Mouse (Mus musculus) B cell, adult 2 months (primary cell): ENCODE results near the gene Gpr107.

Experiments used
- DNase-seq, 2 experiments: peaks; one replicate each; pipeline ENCODE4 v3.0.0; 2022

Gene Gpr107

DNA sequence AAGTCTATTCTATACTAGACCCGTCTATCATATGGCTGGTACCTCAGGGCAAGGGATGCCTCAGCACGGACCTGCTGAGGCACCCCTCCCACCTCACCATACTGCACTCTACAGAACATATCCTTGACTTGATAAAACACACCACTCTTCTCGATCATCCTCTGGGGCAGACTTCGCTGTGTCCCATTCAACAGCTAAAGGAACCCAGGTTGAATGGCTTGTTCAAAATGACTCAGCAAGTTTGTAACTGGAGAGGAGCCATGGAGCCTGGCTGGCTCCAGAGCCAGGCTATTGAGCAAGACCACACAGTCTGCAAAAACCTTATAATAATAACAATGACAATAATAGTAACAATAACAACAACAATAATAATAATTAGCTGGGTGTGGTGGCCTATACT, 24.2 kb upstream of the Gpr107 start:
- no peak for DNase-seq

DNA sequence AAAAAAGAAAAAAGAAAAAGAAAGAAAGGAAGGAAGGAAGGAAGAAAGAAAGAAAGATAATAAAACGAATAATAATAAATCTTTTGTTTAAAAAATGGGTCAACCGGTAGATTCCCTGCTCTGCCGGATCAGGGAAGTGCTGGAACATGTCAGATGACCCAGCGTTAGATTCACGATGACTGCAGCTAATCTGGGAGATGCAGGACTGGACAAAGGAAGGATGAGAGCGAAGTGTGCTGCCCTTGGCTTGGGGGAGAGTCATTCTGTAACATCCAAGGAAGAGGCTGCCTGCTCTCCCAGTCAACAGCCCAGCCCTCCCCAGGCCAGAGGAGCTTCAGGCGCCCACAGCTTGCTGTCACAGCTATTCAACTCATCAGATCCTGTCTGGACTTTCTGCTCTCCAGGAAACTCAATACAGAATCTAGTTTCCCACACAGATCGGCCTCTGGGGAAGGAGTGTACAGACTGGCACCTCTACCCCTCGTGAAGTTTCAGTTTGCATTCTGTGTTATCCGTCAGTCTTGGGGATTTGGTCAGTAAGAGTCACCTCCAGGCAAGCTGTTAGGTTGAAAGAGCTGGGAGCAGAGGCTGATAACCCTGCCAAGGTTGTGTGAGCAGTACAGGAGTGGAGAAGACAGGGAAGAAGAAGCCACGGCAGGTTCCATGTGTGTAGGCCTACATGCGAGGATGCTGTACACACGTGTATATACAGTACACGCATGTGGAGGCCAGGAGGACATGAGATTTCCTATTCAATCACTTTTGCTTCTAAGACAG, 22.2 kb upstream of the Gpr107 start:
- DNase-seq, result no peak

GRCm38 (mm10) chr2:31130815-31131299, 21.3 kb upstream of the Gpr107 start:
- peak; percentile 55 to 58 for DNase-seq

GRCm38 (mm10) chr2:31132682-31133081, 19.4 kb upstream of the Gpr107 start:
- no peak for DNase-seq

DNA sequence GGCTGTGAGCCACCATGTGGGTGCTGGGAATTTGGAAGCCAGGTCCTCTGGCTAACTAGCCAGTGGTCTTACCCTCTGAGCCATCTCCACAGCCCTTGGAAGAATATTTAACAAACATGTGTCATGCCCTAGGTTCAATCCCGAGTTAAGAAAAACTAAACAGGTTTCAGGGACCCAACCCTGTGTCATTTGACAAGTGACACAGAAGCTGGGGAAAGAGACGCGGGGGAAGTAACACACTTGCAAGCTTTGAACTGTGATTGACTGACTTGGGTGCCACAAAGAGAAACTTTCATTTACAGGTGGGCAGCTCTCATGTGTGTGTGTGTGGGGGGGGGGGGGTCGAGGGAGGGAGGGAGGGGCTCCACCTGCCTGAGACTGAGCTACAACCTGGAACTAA, 18.1 kb upstream of the Gpr107 start:
- no peak for DNase-seq

DNA sequence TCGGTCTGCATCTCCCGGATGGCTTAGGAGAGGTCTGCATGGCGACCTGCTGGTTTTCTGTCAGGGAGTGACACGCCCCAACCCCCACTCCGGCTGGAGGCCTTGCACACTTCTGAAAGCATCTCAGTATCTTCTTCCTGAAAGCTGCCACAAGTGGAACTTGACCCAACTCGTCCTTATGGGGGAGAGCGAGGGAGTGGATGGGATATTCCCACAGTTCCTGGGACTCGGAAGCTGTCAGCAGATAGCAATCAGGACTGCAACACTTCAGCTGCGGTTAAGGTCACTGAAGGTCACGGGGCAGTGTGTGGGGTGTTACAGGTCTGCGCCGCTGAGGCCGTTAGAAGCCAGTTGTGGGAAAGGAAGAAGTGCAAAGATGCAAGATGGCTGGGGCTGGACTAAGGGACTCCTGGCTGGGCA, 16.6 kb upstream of the Gpr107 start:
- no peak for DNase-seq

- DNase-seq, result no peak
Observed at GRCm38 (mm10) chr2:31136338-31136737, 15.8 kb upstream of the Gpr107 start.

- no peak for DNase-seq
Observed at GRCm38 (mm10) chr2:31137018-31137590, 15.0 kb upstream of the Gpr107 start.

DNA sequence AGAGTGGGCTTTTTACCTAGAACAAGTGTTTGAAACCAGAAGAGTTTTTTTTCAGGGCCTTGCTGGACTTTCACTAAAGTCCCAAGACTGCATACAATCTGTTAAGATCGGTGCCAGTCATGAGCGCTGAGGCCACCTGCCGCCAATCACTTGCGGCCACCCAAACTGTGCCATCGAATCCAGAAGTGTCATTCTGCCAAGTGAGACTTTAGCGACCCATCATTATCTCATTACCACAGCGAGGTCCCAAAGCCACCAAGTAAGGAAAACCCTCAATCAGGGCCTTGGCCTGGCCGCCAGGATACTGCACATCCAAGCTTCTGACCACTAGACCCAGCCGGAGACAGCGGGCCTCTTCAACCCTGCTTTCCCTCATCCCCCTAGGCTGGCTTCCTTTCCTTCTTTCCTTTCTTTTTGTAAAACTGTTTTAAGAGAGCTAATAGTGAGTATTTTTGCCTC, 12.9 kb upstream of the Gpr107 start:
- DNase-seq, result no peak

DNA sequence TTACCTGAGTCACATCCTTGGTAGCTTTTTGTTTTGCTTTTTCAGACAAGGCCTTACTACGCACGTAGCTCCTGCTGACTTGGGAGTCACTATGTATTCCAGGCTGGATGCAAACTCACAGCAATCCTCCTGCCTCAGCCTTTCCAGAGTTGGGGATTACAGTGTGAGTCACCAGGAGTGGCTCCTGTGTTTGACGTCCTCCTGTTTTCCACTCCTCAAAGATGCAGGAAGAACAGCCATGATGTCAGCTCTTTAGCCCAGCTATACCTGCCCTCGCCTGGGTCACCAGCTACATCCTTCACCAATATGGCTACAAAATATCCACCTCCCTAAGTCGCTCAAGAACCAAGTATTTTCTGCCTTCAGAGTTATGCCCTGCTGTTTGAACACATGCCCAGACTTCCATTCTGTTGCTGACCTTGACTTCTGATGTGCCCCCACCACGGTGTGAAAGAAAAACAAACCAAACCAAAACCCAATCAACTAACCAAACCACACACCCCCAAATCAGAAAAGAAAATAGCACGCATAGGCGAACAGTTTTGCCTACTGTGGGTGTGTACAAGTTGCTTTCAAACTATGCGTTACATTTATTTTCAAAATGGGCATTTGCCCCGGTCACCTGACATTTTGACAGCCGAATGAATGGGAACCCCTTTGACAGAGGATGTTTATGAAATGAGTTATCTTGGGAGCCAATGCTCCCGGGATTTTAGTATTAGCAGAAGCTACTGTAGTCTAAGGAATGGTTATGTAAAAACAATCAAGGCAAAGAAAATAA, 11.9 kb upstream of the Gpr107 start:
- DNase-seq, result no peak

GRCm38 (mm10) chr2:31140772-31141073, 11.4 kb upstream of the Gpr107 start:
- DNase-seq, result peak in 1 of 2 experiments; percentile 37

DNA sequence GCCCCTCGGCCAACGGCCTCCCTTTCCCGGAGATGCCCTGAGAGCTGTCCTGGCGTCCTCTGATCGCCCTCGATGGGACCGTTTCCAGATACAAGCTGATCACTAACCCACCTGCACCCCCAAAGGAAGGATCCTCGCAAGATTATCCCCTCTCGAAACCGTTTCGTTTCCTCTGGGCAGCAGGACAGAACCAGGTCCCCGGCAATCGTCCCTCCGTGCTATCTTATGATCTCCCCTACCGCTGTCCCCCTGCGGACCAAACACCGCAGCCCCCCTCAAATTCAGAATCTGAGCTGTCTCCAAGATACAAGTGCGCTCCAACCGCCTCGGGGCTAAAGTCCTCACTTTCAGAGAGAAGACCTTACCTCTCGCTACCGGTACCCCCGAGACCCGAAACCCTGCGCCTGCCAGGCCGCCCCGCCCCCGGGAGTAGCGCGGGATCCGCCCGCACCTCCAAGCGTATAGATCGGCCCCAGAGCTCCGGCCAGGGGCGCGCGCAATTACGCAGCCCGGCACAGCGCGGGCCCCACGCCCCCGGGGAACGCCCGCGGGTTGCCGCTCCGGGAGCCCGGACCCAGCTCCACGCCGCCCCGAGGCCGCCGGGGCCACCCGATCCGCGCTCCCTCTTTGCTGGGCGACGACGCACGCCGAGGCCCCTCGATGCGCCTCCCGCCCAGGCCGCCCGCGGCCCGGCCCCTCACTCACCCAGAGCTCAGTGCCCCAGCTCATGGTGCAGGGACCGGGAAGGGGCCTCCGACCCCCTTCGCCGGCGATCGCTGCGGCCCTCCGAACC, 10.8 kb upstream of the Gpr107 start:
- DNase-seq, result peak in 1 of 2 experiments; percentile 42

DNA sequence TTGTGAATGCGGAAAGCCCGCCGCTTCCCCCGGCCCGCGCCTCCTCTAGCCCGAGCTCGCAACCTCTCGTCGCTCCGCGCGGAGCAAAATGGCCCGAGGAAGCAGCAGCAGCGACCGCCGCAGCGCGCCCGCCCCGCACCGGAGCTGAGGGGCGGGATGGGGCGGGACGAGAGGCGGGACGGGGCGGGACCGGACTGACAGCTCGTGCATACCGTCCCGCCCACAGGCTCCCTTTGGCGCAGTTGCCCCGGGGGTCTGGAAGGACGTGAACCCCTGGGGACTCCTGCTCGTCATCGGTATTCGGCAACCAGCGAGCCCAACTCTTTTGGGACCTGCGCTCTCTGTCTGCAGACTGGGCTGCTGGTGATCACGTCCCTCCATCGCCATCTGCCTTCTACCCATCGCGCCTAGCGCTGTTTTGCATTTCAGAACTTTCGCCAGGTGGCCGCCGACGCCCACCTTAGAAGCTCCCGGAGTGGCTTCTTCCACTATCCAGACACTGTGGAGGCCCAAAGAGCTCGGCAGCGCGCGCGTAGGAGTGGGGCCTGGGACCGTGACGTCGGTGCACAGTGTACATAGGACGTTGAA, 10.2 kb upstream of the Gpr107 start, which contains the start of gene Fnbp1:
Gene Fnbp1 (minus strand): TSS at position 142 of the 588 bp plus-strand sequence.
- peak; percentile 92 to 93 for DNase-seq

GRCm38 (mm10) chr2:31142505-31142904, 9.6 kb upstream of the Gpr107 start:
- DNase-seq, result peak; percentile 27 to 46

GRCm38 (mm10) chr2:31143326-31143725, 8.8 kb upstream of the Gpr107 start:
- DNase-seq, result peak in 1 of 2 experiments; percentile 25

- no peak for DNase-seq
Observed at GRCm38 (mm10) chr2:31143768-31144695, 8.1 kb upstream of the Gpr107 start.

DNA sequence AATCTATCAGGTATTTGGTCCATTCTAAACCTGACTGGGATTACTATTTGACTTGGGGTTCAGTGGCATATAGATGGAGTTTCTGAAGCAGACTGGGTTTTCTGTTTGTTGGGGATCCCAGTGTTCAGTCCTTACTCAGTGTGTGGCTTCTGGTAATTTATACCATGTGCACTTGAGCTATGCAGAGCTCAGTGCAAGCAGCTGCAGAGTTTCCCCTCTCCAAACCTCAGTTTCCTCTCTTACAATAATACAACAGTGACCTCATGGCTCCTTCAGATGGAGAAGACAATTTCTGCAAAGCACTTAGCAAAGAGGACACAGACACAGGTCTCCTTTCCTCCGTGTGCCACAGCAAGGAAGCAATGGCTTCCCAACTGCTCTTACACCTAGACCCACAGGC, 7.2 kb upstream of the Gpr107 start:
- no peak for DNase-seq

DNA sequence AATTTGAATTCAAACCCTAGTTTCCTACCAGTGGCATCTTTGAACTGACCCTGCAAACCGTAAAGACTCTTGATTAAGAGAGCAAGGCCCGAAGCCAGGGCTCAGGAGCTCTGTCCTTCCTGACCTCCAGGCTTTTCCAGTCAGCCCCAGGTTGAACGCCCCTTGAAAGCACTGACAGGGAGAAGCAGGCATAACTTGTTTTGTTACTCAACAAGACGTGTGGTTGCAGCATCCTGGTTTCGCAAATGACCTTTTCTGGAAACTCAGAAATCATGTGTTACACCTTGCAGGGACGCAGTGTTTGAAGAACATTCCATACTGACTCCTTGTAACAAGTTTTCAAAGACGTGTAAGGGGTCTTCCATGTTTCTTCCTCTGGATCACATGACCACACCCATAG, 5.1 kb upstream of the Gpr107 start:
- DNase-seq, result no peak

DNA sequence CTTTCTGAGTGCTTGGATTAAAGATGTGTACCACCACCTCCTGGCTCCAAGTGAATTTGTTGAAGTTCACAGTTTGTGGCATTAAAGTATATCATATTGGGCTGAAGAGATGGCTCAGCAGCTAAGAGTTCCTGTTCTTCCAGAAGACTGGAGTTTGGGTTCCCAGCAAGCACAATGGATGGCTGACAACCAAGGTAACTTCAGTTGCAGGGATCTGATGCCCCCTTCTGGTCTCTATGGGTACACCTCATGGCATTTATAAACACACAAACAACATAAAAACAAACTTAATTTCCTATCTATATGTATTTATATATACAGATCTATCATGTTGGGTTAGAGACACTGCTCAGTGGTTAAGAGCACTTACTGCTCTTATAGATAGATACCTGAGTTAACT, 1.4 kb upstream of the Gpr107 start:
- peak; percentile 54 for DNase-seq

GRCm38 (mm10) chr2:31156846-31157245, 4.7 kb downstream of the Gpr107 start:
- no peak for DNase-seq
